In the genomic region with DNA sequence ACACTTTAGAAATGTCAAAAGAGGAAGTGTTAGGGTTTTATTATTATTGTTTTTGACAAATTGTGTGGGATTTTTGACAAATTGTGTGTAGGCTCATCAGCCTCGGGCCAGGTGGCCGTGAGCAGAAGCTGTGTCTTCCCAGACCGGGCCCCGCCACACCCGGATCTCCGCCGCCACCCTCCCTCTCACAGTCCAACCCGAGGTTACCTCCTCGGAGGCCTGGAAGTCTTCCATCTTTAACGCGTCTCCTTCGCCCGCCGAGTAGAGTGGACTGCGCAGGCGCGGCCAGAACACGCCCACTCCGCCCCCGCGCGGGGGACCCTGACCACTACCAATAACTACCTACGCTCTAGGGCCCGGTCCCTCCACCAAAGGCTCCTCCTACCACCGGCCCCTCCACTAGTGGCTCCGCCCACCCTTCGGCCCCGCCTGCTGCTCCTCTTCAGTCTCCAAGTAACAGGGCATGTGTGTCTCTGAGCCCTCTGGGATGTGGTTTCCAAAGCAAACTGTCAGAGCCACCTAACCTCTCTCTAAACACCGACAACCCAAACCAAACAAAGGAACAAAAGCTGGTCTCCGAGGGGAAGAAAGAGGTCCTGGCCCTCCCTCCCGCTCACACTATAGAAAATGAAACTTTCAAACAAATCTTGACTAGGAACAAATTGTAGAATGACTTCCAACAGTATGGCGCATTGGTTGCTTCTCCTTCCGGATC, we compare ENCODE assay signal across 8 mouse cellular contexts. TPM values are rescaled to one million over a fixed set of nuclear protein-coding genes. Genes with fewer than 3 reads are reported as not detected.
DNase-seq lines count a peak whose midpoint lies in the region; ATAC-seq and TF ChIP-seq lines count a peak whose summit lies in the region.
"Not testable (repeated sequence)": the region's sequence is repeated elsewhere in the genome, so short reads cannot be mapped to it uniquely, and the experiment has no call there.

A gene (minus strand): TSS at position 334 of the 715 bp plus-strand sequence.

- peak within 1 kb of the TSS; percentile 48 for H3K4me2 ChIP-seq in neural tube, embryonic 13.5 days

- peak within 1 kb of the TSS; percentile 69 for H3K27ac ChIP-seq in MEL (ENCODE audit: control insufficient read depth, low read depth, low read length)
- peak within 1 kb of the TSS; percentile 86 for H3K27ac ChIP-seq in hindbrain, embryonic 10.5 days
- peak within 1 kb of the TSS; percentile 91 for H3K27ac ChIP-seq in neural tube, embryonic 13.5 days (replicated peaks)

- peak in 1 of 2 experiments; percentile 39; a peak in 2 of 4 replicates for TF ChIP-seq POLR2A in MEL (IDR thresholded peaks at IDR 0.05; ENCODE audit: control insufficient read depth in 1 of 2, insufficient read depth in 1 of 2, low read depth in 1 of 2, low read length in 2 of 2, poor library complexity in 1 of 2)
- not testable (repeated sequence) for TF ChIP-seq POLR2A in lung, adult 2 months (IDR thresholded peaks at IDR 0.05; ENCODE audit: borderline replicate concordance, extremely low read depth, low read depth, low read length)

- H3K36me3 ChIP-seq in MEL (ENCODE audit: control insufficient read depth in 1 of 2, insufficient read depth in 2 of 2, low read length in 2 of 2); hindbrain, embryonic 10.5 days; neural tube, embryonic 13.5 days: not testable (repeated sequence)

- DNase-seq in MEL (ENCODE audit: low read depth, low spot score): peak; percentile 59
- peak; percentile 87 for DNase-seq in cerebellum, adult 9-10 months
- DNase-seq in frontal cortex, postnatal 10 days (ENCODE audit: low spot score in 2 of 2): peak; percentile 68
- DNase-seq in hindbrain, embryonic 10.5 days (ENCODE audit: low spot score): peak; percentile 48
- peak in 1 of 2 experiments; percentile 56 for DNase-seq in layer of hippocampus, adult 8-10 months (ENCODE audit: low spot score in 2 of 2)
- DNase-seq in lung, adult 2 months: peak; percentile 80
- DNase-seq in testis, postnatal 14 days (ENCODE audit: low spot score): peak; percentile 83

- TF ChIP-seq EP300 in MEL (IDR thresholded peaks at IDR 0.05; ENCODE audit: low read depth in 1 of 2, low read length in 2 of 2): not testable (repeated sequence)

- ATAC-seq in neural tube, embryonic 13.5 days (ENCODE audit: low read depth): peak; percentile 96

- not testable (repeated sequence) for H3K79me2 ChIP-seq in MEL (ENCODE audit: control insufficient read depth, insufficient read depth, low read length, poor library complexity)

- WGBS in hindbrain, embryonic 10.5 days: 3% methylated on average over 28 of the region's 33 CpGs
- 1% methylated on average over 25 of the region's 33 CpGs for WGBS in lung, adult 2 months
- 3% methylated on average over 24 of the region's 33 CpGs for WGBS in neural tube, embryonic 13.5 days

- not testable (repeated sequence) for TF ChIP-seq RAD21 in MEL (IDR thresholded peaks at IDR 0.05; ENCODE audit: low read depth, low read length)

- H3K4me3 ChIP-seq in MEL (ENCODE audit: control insufficient read depth in 1 of 2, insufficient read depth in 1 of 2, low read depth in 2 of 2, low read length in 2 of 2): peak within 1 kb of the TSS; percentile 63 to 77
- H3K4me3 ChIP-seq in hindbrain, embryonic 10.5 days: peak within 1 kb of the TSS; percentile 57
- H3K4me3 ChIP-seq in lung, adult 2 months (replicated peaks; ENCODE audit: extremely low read depth, low read depth, low read length): peak within 1 kb of the TSS; percentile 43
- peak within 1 kb of the TSS; percentile 45 for H3K4me3 ChIP-seq in neural tube, embryonic 13.5 days

- not testable (repeated sequence) for H3K9me3 ChIP-seq in MEL (replicated peaks; ENCODE audit: insufficient read depth, low read length); hindbrain, embryonic 10.5 days; neural tube, embryonic 13.5 days

- H3K27me3 ChIP-seq in MEL (ENCODE audit: control insufficient read depth in 1 of 2, insufficient read depth in 2 of 2, low read length in 2 of 2); hindbrain, embryonic 10.5 days (ENCODE audit: insufficient read depth, poor library complexity, severe bottlenecking); neural tube, embryonic 13.5 days: not testable (repeated sequence)

- peak within 1 kb of the TSS; percentile 74 for H3K9ac ChIP-seq in MEL (ENCODE audit: control insufficient read depth, low read depth, low read length, poor library complexity, severe bottlenecking)
- peak within 1 kb of the TSS; percentile 66 for H3K9ac ChIP-seq in neural tube, embryonic 13.5 days

- not testable (repeated sequence) for TF ChIP-seq CTCF in MEL (IDR thresholded peaks at IDR 0.05 in 2 of 3, conservative IDR thresholded peaks at IDR 0.05 in 1 of 3; ENCODE audit: control insufficient read depth in 1 of 3, insufficient read depth in 1 of 3, low read depth in 2 of 3, low read length in 3 of 3, poor library complexity in 1 of 3, severe bottlenecking in 1 of 3); lung, adult 2 months (IDR thresholded peaks at IDR 0.05; ENCODE audit: insufficient read depth, low read length)

- not testable (repeated sequence) for H3K4me1 ChIP-seq in MEL (ENCODE audit: control insufficient read depth in 1 of 2, insufficient read depth in 2 of 2, low read length in 2 of 2); hindbrain, embryonic 10.5 days (replicated peaks); lung, adult 2 months (ENCODE audit: control insufficient read depth, insufficient read depth, low read length); neural tube, embryonic 13.5 days (replicated peaks)

TF ChIP-seq in MEL, 35 proteins besides CTCF, POLR2A, EP300 and RAD21:
- TF ChIP-seq NRF1 (IDR thresholded peaks at IDR 0.05; ENCODE audit: insufficient read depth, low read depth, low read length, poor library complexity, severe bottlenecking): peak; percentile 49; the same call in 1 of the 2 replicates
- peak; percentile 56; the same call in 1 of the 2 replicates for TF ChIP-seq NELFE (IDR thresholded peaks at IDR 0.05; ENCODE audit: low read depth, low read length)
- TF ChIP-seq SIN3A (IDR thresholded peaks at IDR 0.05; ENCODE audit: low read length): peak; percentile 21; the same call in 1 of the 2 replicates

RNA-seq across cellular contexts. Expression of the gene that starts here (rescaled TPM):
- 108 and 122 TPM in 2 replicates for total RNA-seq in MEL (2012; rRNA removed)
- 100 to 1,000 TPM in 1 of 2 experiments, not detected in 1; 148 TPM for polyA plus RNA-seq in MEL (2012; ENCODE audit: insufficient read depth in 1 of 2, insufficient read length in 2 of 2, low read depth in 1 of 2, low replicate concordance in 2 of 2, missing spikeins in 1 of 2)
- 297 and 329 TPM in 2 replicates for polyA plus RNA-seq in hindbrain, embryonic 10.5 days (2016; fragmentation: Nextera tagmentation; extraction: Ambion mirVana)
- total RNA-seq in layer of hippocampus, adult 8-10 months (2022): 10 to 100 TPM; 19.8 to 34.2 (median 27.3) TPM
- polyA plus RNA-seq in lung, adult 2 months (2012; rRNA removed): 55.1 and 74.7 TPM in 2 replicates
- 340 and 377 TPM in 2 replicates for polyA plus RNA-seq in neural tube, embryonic 13.5 days (2015; fragmentation: Nextera tagmentation; extraction: Ambion mirVana)
